Mouse (Mus musculus): Measurements from ENCODE around the gene Pllp. TPM values are rescaled to one million over a fixed set of nuclear protein-coding genes. Genes with fewer than 3 reads are reported as not detected.

Gene Pllp
- polyA plus RNA-seq, 1 experiment, result 0.21 TPM

- Histone ChIP-seq H3K27ac (ENCODE audit: insufficient read depth, low read length) (no peak overlapping the region), H3K4me1 (ENCODE audit: control insufficient read depth, insufficient read depth, insufficient read length) (no peaks in the 10 kb centered on the region; the same call in 1 of the 2 replicates), H3K27me3 (ENCODE audit: control insufficient read depth, insufficient read depth, low read length) (no peaks in the 10 kb centered on the region), H3K4me3 (ENCODE audit: extremely low read depth, insufficient read depth, insufficient read length) (no peak overlapping the region), H3K36me3 (ENCODE audit: control insufficient read depth, insufficient read depth, low read length) (no peaks in the 10 kb centered on the region)
- no peak for DNase-seq (ENCODE audit: low read depth in 1 of 2, low spot score in 2 of 2)
- 83% methylated on average over 3 of the region's 3 CpGs for WGBS
- no peak for TF ChIP-seq CTCF (IDR thresholded peaks at IDR 0.05; ENCODE audit: extremely low read depth, insufficient read depth, insufficient read length, insufficient replicate concordance)
- no peak for TF ChIP-seq POLR2A (IDR thresholded peaks at IDR 0.05; ENCODE audit: low read depth, low read length)
These were observed 19.8 kb upstream of the Pllp start for GRCm38 (mm10) chr8:94715871-94716270.

- no peaks in the 10 kb centered on the region for H3K36me3 ChIP-seq (ENCODE audit: control insufficient read depth, insufficient read depth, low read length)
- WGBS, result 58% methylated on average over 5 of the region's 5 CpGs
- DNase-seq (ENCODE audit: low read depth in 1 of 2, low spot score in 2 of 2), result no peak
- no peaks in the 10 kb centered on the region for H3K27me3 ChIP-seq (ENCODE audit: control insufficient read depth, insufficient read depth, low read length)
- no peak overlapping the region for H3K4me3 ChIP-seq (ENCODE audit: extremely low read depth, insufficient read depth, insufficient read length)
- H3K27ac ChIP-seq (ENCODE audit: insufficient read depth, low read length), result no peak overlapping the region
- no peaks in the 10 kb centered on the region; the same call in 1 of the 2 replicates for H3K4me1 ChIP-seq (ENCODE audit: control insufficient read depth, insufficient read depth, insufficient read length)
- no peak for TF ChIP-seq CTCF (IDR thresholded peaks at IDR 0.05; ENCODE audit: extremely low read depth, insufficient read depth, insufficient read length, insufficient replicate concordance)
- TF ChIP-seq POLR2A (IDR thresholded peaks at IDR 0.05; ENCODE audit: low read depth, low read length), result no peak
These were observed 18.5 kb upstream of the Pllp start for GRCm38 (mm10) chr8:94714556-94714955.

- WGBS, result 16% methylated on average over 5 of the region's 5 CpGs
These were observed 15.2 kb upstream of the Pllp start for GRCm38 (mm10) chr8:94711160-94711718.

GRCm38 (mm10) chr8:94710336-94710735 is 14.3 kb upstream of the Pllp start:
- TF ChIP-seq CTCF (IDR thresholded peaks at IDR 0.05; ENCODE audit: extremely low read depth, insufficient read depth, insufficient read length, insufficient replicate concordance) (no peak), POLR2A (IDR thresholded peaks at IDR 0.05; ENCODE audit: low read depth, low read length) (no peak)
- no peaks in the 10 kb centered on the region for H3K27me3 ChIP-seq (ENCODE audit: control insufficient read depth, insufficient read depth, low read length)
- WGBS, result 75% methylated on average over 8 of the region's 8 CpGs
- no peaks in the 10 kb centered on the region; the same call in 1 of the 2 replicates for H3K4me1 ChIP-seq (ENCODE audit: control insufficient read depth, insufficient read depth, insufficient read length)
- no peak overlapping the region for H3K4me3 ChIP-seq (ENCODE audit: extremely low read depth, insufficient read depth, insufficient read length)
- DNase-seq (ENCODE audit: low read depth in 1 of 2, low spot score in 2 of 2), result no peak
- H3K27ac ChIP-seq (ENCODE audit: insufficient read depth, low read length), result no peak overlapping the region
- H3K36me3 ChIP-seq (ENCODE audit: control insufficient read depth, insufficient read depth, low read length), result no peaks in the 10 kb centered on the region

More at GRCm38 (mm10) chr8:94711160-94711718, 15.2 kb upstream of the Pllp start:
- H3K27ac ChIP-seq (ENCODE audit: insufficient read depth, low read length), result 0 out of 2 replicates have a peak overlapping the region, but pooled peaks have one; percentile 8
- no peaks in the 10 kb centered on the region; the same call in 1 of the 2 replicates for H3K4me1 ChIP-seq (ENCODE audit: control insufficient read depth, insufficient read depth, insufficient read length)
- no peak for DNase-seq (ENCODE audit: low read depth in 1 of 2, low spot score in 2 of 2)
- H3K27me3 ChIP-seq (ENCODE audit: control insufficient read depth, insufficient read depth, low read length), result no peaks in the 10 kb centered on the region
- no peaks in the 10 kb centered on the region for H3K36me3 ChIP-seq (ENCODE audit: control insufficient read depth, insufficient read depth, low read length)
- no peak overlapping the region for H3K4me3 ChIP-seq (ENCODE audit: extremely low read depth, insufficient read depth, insufficient read length)
- no peak for TF ChIP-seq CTCF (IDR thresholded peaks at IDR 0.05; ENCODE audit: extremely low read depth, insufficient read depth, insufficient read length, insufficient replicate concordance)
- TF ChIP-seq POLR2A (IDR thresholded peaks at IDR 0.05; ENCODE audit: low read depth, low read length), result no peak

- DNase-seq (ENCODE audit: low read depth in 1 of 2, low spot score in 2 of 2), result no peak
- 87% methylated on average over 9 of the region's 9 CpGs for WGBS
- Histone ChIP-seq H3K27me3 (ENCODE audit: control insufficient read depth, insufficient read depth, low read length) (no peaks in the 10 kb centered on the region), H3K36me3 (ENCODE audit: control insufficient read depth, insufficient read depth, low read length) (no peaks in the 10 kb centered on the region), H3K4me1 (ENCODE audit: control insufficient read depth, insufficient read depth, insufficient read length) (no peaks in the 10 kb centered on the region; the same call in 1 of the 2 replicates), H3K27ac (ENCODE audit: insufficient read depth, low read length) (no peak overlapping the region), H3K4me3 (ENCODE audit: extremely low read depth, insufficient read depth, insufficient read length) (no peak overlapping the region)
- TF ChIP-seq CTCF (IDR thresholded peaks at IDR 0.05; ENCODE audit: extremely low read depth, insufficient read depth, insufficient read length, insufficient replicate concordance) (no peak), POLR2A (IDR thresholded peaks at IDR 0.05; ENCODE audit: low read depth, low read length) (no peak)
These were observed 10.8 kb upstream of the Pllp start for GRCm38 (mm10) chr8:94706732-94707395.

GRCm38 (mm10) chr8:94705581-94706245 is 9.6 kb upstream of the Pllp start:
- TF ChIP-seq CTCF (IDR thresholded peaks at IDR 0.05; ENCODE audit: extremely low read depth, insufficient read depth, insufficient read length, insufficient replicate concordance), result no peak
- TF ChIP-seq POLR2A (IDR thresholded peaks at IDR 0.05; ENCODE audit: low read depth, low read length), result no peak
- WGBS, result 87% methylated on average over 10 of the region's 10 CpGs
- no peaks in the 10 kb centered on the region for H3K27me3 ChIP-seq (ENCODE audit: control insufficient read depth, insufficient read depth, low read length)
- no peak for DNase-seq (ENCODE audit: low read depth in 1 of 2, low spot score in 2 of 2)
- H3K4me3 ChIP-seq (ENCODE audit: extremely low read depth, insufficient read depth, insufficient read length), result no peak overlapping the region
- no peak overlapping the region for H3K27ac ChIP-seq (ENCODE audit: insufficient read depth, low read length)
- no peaks in the 10 kb centered on the region for H3K36me3 ChIP-seq (ENCODE audit: control insufficient read depth, insufficient read depth, low read length)
- H3K4me1 ChIP-seq (ENCODE audit: control insufficient read depth, insufficient read depth, insufficient read length), result no peaks in the 10 kb centered on the region
